Mouse (Mus musculus) ovary, adult 18-20 months (tissue): ENCODE measurements around the gene Syt13.

Source experiments
- DNase-seq: peaks from one replicate; pipeline ENCODE4 v3.0.0; 2022; ENCODE audit warnings: low spot score, mixed read lengths

Syt13 gene

GRCm38 (mm10) chr2:92914933-92915553, at the start of gene Syt13:
TSS of gene Syt13 (plus strand) at chr2:92915098.
- peak; percentile 34 for DNase-seq

DNA sequence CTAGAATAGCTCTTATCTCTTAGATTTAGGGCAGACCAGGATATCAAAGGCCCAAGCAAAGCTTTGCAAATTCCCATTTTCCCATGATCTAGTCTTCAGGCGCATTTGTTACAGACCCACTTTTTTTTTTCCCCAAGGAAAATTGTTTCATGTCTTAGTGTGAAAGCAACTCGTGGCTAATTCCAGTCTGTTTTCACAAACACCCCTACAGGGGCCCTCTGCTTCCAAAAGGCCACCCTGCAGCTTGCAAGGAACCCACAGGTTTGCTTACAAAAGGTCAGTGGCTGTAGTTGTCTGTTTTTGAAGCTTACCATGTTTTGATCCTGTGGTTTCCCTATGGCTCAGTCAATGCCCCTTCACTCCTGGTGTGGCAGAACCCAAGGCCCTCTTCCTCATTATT, 48.3 kb upstream of the Syt13 start:
- no peak for DNase-seq

DNA sequence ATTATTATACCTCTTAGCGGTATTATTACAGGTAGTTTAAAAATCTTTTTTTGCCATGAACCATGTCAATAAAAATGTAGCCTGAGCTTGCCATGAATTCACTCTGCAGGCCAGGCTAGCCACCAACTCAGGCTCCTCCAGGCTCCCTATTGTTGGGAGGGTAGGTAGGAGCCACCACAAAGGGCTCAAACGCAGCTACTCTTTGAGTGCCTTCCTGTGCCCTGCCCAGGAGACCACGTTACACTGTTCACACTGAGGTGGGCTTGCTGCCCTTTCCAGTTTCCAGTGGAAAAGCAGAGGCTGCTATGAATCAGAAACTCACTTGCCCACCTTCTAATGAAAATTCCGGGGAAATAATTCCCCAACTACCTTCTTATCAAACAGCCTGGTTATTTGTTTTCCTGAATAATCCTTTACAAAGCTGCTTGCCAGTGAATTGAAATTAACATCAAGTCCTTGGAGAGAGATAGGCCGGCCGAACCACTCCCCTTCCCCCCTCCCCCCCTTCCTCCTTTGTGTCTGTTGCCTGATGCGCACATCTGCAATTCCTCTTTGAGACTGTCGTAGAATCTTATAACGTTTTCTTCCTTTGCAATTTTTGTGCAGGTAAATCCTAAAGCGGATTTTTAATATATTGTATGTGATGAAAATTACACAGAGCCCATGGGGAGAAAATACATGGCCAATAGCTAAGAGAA, 44.6 kb upstream of the Syt13 start:
- DNase-seq, result no peak

GRCm38 (mm10) chr2:92871093-92871686, 43.7 kb upstream of the Syt13 start:
- DNase-seq, result no peak

DNA sequence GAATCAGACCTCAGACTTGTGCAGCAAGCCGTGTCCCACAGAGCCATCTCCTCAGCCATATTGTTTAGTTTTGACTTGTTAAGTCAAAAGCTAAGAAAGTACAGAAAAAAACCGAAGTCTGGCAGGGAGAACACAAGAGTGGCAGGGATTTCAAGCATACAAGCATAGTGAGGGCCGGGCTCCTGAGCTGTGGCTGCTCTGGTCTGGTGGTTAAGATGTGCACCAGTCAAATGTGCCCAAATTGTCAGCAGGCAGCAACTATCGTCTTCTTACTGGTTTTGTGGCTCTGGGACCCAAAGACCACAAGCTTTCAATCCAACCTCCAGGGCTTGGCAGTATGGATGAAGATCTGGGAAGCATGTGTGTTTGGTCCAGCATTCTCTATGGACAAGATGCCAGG, 42.2 kb upstream of the Syt13 start:
- no peak for DNase-seq

DNA sequence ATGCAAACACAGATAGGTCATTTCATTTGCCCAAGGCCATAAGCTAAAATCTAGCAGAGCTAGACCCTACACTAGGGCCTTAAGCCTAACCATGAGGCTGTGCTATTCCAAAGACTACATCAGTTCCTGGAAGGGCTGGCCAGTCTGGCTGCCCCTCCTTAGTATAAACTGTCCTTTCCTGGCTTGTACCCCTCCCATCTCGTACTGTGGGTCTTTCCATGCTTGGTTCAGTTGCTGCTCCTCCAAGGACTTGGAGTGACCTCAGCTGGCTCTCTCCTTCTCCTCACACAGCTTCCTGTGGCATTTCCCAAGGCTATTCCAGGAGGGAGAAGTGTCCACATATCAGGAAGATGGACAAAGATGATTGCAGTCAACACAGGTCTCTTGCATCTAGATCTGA, 40.3 kb upstream of the Syt13 start:
- DNase-seq, result no peak

GRCm38 (mm10) chr2:92877488-92877887, 37.4 kb upstream of the Syt13 start:
- no peak for DNase-seq

DNA sequence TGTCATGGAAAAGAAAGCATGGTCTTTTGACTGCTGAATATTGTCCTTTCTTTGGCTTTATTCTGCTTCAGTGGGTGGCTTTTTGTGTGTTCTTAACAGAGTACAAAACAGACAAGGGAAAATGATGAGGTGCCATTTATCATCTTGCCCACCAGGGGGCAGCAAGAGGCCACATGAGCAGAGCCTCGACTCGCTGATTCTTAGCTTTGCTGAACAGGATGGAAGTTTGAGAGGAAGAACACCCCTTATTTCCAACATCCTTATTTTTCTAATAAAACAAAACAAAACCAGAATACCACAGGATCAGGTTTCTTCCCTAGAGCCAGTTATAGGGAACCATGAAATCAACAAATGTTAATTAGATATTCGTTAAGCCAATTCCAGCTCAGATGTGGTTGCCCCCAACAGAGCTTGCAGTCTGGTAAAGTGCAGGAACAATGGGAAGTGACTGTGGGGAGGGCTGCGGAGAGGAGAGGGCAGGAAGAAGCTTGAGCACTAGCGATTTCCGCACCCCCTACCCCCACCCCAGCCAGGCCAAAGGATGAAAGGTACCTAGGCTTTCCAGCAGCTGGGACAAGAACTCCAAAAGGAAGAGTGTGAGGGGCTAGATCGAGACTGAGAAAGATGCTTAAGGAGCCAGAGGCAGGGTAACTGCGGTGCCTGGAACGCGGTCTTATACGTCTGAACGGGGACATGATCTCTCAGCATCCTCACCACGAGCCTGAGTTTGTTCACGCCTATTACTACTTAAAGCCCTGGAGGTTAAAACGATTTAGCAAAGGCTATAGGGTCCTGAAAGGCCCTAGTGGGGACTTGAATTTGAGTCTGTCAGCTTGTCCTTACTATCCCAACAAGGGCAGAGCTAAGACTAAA, 31.6 kb upstream of the Syt13 start:
- DNase-seq, result no peak

DNA sequence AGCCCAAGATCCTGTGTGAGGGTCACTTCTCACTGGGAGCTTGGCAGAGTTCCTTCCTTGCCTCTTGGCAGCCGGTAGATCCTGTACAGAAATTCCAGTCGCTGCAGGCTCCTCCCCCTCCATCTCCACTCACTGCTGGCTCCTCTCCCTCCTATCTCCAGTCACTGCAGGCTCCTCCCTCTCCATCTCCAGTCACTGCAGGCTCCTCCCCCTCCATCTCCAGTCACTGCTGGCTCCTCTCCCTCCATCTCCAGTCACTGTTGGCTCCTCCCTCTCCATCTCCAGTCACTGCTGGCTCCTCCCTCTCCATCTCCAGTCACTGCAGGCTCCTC, 31.0 kb upstream of the Syt13 start:
- peak; percentile 7 for DNase-seq

DNA sequence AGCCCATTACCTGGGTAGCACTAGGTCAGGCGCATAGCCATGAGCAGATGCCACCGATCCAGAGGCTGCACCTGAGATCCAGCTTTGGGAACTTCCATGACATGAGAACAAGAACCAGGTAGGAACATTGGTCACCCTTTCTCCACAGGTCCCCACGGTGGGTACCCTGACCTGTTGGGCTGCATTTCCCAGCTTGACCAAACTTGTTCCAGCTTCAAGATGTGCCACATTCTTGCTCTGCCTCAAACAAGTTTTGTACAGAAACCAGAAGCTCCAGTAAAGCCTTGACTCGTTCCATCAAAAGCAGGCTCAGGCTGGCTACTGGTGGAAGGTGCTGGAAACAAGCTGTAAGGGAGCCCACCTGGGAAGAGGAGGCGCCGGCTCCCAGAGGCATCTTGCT, 29.9 kb upstream of the Syt13 start:
- no peak for DNase-seq

DNA sequence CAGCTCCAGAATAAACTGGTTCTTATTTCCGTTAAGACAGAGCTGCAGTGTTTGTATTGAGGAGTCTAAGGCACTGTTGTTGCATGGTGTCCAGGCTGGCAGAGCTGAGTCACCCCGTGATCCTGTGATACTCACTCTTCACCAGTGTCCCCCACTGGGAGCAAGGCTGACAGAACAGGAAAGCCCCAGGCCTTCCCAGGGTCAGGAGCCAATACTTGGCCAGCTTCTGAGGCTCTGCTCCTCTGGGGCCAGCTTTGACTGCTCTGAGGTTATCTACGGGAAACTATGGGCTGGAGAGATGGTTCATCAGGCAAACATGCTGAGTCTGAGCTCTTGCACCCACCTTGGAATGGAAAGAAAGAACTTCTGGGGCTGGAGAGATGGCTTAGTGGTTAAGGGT, 28.0 kb upstream of the Syt13 start:
- DNase-seq, result no peak

DNA sequence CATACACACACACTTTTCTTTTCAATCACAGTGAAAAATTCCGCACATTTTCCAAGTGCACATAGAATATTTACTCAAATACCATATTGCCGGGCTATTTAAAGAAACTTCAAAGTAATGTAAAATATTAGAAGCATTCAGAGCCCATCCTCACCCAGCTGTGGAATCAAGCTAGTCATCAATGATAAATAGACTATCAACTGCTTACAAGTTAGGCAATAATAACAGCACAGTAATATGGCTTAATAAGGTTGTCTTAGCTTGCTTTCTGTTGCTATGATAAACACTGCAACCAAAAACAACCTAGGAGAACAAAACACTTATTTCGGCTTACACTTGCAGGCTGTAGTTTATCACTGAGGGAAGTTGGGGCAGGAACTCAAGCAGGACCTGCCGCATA, 22.4 kb upstream of the Syt13 start:
- no peak for DNase-seq

DNA sequence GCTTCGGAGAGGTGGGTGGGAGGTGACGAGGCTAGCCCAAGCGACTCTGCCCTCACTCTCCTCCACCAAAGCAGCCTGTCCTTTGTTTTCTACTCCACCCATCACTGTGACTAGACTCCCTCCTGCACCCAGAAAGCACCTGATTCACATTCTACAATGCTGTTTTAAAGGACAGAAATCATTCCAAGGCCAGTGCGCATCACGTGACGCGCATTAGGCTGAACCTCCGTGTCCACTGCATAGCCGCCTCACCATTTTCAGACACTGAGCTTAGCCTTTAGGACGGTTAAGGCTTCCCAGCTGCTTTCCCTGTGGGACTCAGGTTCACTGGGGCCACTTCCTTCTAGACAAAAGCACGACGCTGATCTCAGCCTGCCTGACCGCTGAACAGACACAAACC, 11.2 kb upstream of the Syt13 start:
- no peak for DNase-seq

- no peak for DNase-seq
Measured at GRCm38 (mm10) chr2:92904307-92904859, 10.5 kb upstream of the Syt13 start.

GRCm38 (mm10) chr2:92910371-92910770, 4.5 kb upstream of the Syt13 start:
- DNase-seq, result no peak

DNA sequence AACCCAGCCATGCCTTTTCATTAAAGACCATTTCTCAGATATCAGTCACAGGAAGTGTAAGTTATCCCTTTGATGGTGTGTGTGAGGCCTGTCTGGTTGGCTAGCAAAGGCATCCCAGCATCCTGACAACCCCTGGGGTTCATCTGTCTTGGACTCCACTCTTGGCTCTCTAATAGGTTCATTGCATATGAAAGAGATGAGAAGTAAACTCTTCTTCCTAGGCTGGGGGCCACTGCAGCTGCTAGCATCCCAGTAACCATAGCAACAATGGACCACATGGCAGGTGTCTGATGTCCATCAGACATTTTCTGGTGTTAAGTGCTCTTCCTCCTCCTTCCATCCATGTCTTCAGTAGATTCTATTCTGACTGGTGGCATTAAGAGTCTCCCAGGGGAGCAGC, 2.6 kb upstream of the Syt13 start:
- DNase-seq, result no peak

GRCm38 (mm10) chr2:92913295-92913694, 1.6 kb upstream of the Syt13 start:
- DNase-seq, result no peak

DNA sequence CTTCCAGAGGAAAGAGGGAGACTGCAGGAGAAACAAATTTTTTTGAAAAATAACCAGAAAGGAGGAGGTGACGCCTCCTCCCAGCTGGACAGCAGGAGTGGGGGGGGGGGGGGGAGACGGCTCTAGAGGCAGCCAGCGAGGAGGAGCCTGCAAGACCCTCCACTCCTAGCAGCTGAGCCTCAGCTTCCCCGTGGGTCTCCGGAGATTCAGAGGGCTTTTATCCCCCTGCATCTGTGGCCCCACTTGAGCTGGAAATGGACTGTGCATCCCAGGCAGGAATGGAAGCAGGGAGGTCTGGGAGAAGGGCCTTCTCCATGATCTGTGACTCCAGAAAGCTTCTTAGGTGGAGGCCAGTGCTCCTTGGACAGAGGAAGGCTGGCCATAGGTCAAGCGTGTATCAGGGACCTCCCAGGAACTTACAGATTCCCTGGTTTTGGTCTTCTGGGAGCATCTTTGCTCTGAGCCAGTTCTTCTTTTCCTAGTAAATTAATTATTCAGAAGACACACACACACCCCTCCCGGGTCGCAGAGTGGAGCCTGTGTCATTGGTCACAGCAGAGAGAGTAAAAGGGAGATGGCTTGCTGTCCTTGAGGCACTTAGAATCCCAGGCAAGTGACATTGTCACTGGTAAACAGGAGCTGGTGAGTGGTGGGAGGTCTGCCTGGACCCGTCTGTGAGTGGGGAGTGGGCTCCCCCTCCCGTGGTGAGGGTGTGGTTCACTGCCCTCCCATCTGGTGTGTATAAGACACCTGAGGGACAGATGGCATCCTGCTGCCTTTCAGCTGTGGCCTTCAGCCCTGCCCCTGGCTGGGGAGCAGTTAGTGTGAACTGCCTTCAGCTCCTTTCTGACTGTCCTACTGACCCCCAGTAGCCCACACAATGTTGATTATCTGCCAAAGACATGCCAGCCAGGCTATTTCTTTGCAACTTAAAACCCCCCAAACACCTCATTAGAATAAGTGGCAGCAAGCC, 1.0 kb downstream of the Syt13 start:
- no peak for DNase-seq

DNA sequence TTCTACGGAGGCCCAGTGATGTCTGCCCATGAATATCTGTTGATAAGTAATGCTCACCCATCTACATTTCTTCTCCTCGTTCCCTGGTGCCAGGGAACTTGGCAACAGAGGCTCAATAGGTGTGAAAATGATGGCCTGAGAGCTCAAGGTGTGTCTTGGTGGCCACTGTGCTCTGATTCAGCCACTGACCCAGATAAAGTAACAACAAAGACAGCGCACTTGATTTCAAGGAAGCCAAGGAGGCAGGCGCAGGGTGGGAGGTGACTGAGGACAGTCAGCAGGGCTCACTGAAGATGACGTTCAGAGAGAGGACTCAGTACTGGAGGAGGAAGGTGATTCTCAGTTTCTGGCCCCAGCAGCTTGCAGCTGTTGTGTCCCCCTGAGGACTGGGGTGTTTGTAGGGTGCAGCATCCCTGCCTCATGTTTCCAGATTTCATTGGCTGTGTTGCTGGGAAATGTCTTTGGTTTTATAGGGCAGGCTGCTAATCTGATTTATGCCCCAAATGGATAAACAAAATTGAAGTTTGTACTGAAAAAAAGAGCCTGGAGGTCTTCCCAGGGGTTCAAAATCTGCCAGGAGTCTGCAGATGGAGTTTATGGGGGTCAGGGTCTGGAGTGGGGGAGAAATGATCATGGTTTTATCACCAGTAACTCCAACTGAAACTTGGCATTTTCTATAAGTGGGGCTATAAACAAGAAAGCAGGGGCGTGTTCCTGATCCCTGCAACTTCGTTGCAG, 2.7 kb downstream of the Syt13 start:
- DNase-seq, result no peak

- no peak for DNase-seq
Measured at GRCm38 (mm10) chr2:92920709-92921108, 5.8 kb downstream of the Syt13 start.
